Mouse (Mus musculus) spleen, adult 10 weeks (tissue): Measurements from ENCODE around the gene Pus3. TPM values are rescaled to one million over a fixed set of nuclear protein-coding genes. Genes with fewer than 3 reads are reported as not detected.

Source experiments
- polyA plus RNA-seq: library from polyadenylated mRNA; stranded (reverse); fragments of 350-450 nt; fragmentation: Illumina TruSeq; extraction: RNeasy Lipid Tissue Mini Kit (QIAGEN cat#74804); gene quantifications from one replicate; pipeline ENCODE4 v1.2.3, GENCODE M21; 2015; ENCODE audit warnings: low replicate concordance; ENCODE audit not compliant: insufficient read depth

The Pus3 gene
- 46.8 TPM for polyA plus RNA-seq

DNA sequence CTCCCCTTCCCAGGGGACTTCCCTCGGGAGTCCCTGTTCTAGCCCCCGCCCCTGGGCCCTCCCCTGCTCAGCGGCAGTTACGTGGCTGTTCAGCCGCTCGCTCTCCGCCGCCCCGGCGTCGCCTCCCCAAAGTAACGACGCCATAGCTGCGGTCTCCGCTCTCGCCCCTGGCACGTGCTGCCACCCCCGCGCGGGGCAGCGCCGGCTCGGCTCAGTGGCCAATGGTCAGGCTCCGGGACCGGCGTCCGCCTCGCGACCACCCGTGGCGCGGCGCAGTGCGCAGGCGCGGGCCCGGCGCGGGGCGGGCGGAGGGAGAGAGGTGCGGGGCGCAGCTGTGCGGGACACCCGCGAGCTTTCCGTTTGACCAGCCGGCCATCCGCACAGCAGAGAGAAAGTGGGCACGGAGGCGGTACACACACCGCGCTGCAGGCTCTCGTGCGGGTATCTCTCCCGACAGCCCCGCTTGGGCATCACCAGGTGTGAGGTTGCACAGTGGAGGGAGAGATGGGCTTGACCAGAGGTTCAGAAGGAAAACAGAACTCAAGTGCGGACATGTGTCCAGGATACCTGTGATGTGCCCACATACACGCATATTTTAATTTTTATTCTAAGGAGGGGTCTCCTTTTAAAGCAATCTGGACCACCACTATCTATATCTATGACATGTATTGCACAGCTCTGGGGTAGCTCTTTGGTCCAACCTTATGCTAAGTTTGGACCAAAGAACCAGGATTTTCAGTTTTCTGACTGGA is at the start of gene Pus3, which contains the start of gene Ddx25:
Pus3 (plus strand) TSS at position 339 of the 752 bp plus-strand sequence.
Ddx25 (minus strand) TSS at position 272 of the 752 bp plus-strand sequence.

DNA sequence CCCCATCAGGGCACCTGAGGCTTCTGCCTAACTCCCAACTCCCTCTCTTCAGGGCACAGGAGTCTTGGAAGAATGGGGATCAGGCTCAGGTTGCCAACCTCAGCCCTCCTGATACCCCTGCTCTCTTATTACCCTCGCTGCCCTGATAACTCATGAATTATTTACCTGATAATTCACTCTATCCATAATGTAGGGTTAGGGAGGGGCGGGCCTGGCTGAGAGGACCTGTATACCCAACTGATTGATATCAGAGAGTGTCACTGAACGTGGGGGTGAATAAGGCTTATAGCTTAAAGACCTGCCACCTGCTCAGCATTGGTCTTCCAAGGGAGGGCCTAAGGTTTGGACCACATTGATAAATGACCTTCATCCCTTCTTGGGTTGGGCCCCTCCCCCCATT is 40.2 kb upstream of the Pus3 start, which contains the start of gene Gm1113:
Gm1113 (minus strand) TSS at position 101 of the 400 bp plus-strand sequence.

DNA sequence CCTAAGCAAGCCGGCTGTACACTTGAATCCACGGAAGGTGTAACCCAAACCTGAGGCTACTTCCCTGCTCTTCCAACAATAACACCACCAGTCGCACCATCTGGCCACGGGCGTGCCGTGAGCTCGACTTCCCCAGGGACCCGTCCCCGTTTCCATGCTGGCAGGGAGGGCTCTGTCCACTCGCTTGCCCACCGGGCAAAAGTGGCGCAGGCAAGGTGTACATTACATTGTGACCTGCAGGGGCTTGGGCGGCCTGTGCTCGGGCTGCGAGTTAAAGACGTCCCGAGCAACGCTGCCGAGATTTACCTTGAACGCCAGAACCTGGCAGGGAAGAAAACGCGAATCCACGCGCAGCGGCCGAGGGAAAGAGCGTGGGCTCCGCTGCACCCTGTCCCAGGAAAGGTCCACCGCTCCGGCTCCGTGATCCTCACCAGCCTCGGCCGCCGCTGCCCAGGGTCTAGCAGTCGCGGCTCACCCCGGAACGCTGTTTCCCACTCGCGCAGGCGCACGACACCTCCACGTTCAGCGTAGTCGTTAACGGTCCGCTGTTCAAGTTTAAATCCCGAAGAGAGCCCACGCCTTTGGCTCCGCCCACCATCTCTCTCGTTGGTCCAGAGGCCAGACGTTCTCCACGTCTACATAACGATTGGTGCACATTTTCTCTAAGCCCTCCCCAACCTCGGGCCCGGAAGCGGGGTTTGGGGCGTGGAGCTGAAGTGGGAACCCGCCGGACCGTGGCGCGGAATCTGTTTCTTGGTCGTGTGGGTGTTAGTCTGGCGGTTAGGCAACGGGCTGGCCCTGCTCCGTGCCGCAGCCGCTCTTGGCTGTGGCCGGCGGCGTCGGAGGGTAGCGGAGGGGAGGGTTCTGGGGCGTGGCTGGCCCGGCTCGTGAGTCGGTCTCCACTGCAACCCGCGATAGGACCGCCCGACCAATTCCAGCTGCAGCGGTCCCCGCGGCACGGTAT is 11.5 kb downstream of the Pus3 start, which contains the start of the genes Pate2 and Hyls1:
Pate2 (plus strand) TSS at position 714 of the 964 bp plus-strand sequence.
Hyls1 (minus strand) TSS at position 828 of the 964 bp plus-strand sequence.

DNA sequence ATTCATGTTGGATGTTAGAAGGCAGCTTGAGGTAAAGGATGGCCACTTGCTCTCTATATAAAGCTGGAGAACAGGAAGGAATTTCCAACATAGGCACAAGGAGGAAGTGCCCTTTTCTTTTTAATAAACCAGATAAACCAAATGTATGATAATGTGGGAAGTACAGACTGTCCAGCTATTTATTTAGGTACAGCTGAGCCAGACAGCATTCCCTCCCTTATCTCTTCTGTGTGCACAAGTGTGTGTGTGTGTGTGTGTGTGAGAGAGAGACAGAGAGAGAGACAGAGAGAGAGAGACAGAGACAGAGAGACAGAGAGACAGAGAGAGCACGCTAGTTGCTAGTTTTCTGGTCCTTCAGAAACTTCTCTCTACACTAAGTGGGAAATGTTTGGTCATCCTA is 53.4 kb downstream of the Pus3 start, which contains the start of gene Pate4:
Pate4 (minus strand) TSS at position 101 of the 400 bp plus-strand sequence.

Other genes starting within 250 kb of the Pus3 start
- gene Cdon, start 137.5 kb upstream of the Pus3 start, polyA plus RNA-seq = 12.6 TPM
- not detected for gene Gm1113, start 40.3 kb upstream of the Pus3 start, polyA plus RNA-seq
- 1.4 TPM for gene Ddx25, start 67 bp upstream of the Pus3 start, polyA plus RNA-seq
- gene Pate2, start 11.7 kb downstream of the Pus3 start, polyA plus RNA-seq = not detected
- gene Hyls1, start 11.8 kb downstream of the Pus3 start, polyA plus RNA-seq = 15.1 TPM
- not detected for gene Pate4, start 53.3 kb downstream of the Pus3 start, polyA plus RNA-seq
- not detected for gene Pate3, start 89.6 kb downstream of the Pus3 start, polyA plus RNA-seq
- gene Pate1, start 128.8 kb downstream of the Pus3 start, polyA plus RNA-seq = not detected
- not detected for gene Gm17677, start 182.5 kb downstream of the Pus3 start, polyA plus RNA-seq
- not detected for gene Gm17727, start 219.5 kb downstream of the Pus3 start, polyA plus RNA-seq
- not detected for gene Gm27235, start 231.5 kb downstream of the Pus3 start, polyA plus RNA-seq
- not detected for gene D730048I06Rik, start 231.5 kb downstream of the Pus3 start, polyA plus RNA-seq